Mouse (Mus musculus) bone marrow macrophage, adult 2 months (primary cell): Measurements from ENCODE around the gene Slc1a6.

Source experiments
- CTCF ChIP-seq: IDR thresholded peaks from 2 replicates; pipeline ENCODE4 v1.5.1; 2012; ENCODE audit warnings: low read depth, mild to moderate bottlenecking, low read length, moderate library complexity
- POLR2A ChIP-seq: IDR thresholded peaks from 2 replicates; pipeline ENCODE4 v1.6.1; 2012; ENCODE audit warnings: mild to moderate bottlenecking, low read depth, low read length, borderline replicate concordance

GRCm38 (mm10) chr10:78779981-78780651 lies at the start of gene Slc1a6:
- no peak for TF ChIP-seq CTCF
- no peak for TF ChIP-seq POLR2A
